Comparison of ENCODE assay signal across 9 mouse cellular contexts in genomic region chr17:34980655-34981054, GRCm38 (mm10). TPM values are rescaled to one million over a fixed set of nuclear protein-coding genes. Genes with fewer than 3 reads are reported as not detected.
A peak's percentile ranks its signal among the peaks of the same experiment; 100 is the strongest.
DNase-seq lines count a peak whose midpoint lies in the region; ATAC-seq and TF ChIP-seq lines count a peak whose summit lies in the region.
"Had no signal": no experiment of that assay in that cellular context is flagged by ENCODE, and none has a peak within 500 bp of the region (broad histone marks: within the 10 kb centered on the region; RNA-seq: fewer than 3 reads in every experiment).

No protein-coding gene starts in this region.

- peaks cover 8% of the 10 kb centered on the region for H3K36me3 ChIP-seq in forebrain, embryonic 15.5 days

- WGBS in forebrain, embryonic 15.5 days, result 15% methylated on average over 2 of the region's 2 CpGs

- intact Hi-C loops in gastrocnemius, adult 2 months (cut with DNase I), result loop anchor here (1.0 to 10.0 kb wide), 2 partner anchors 28 to 46 kb away; partner anchors contain the start of gene Neu1

- no peak for ATAC-seq in forebrain, embryonic 15.5 days (replicated peaks)

- no peak for DNase-seq in gastrocnemius, adult 2 months
- no peak for DNase-seq in gastrocnemius, postnatal 25 days
- DNase-seq in Muller cell, postnatal 12 days (ENCODE audit: inconsistent ontology term), result peak; percentile 72
- peak; percentile 55 to 78 for DNase-seq in kidney, adult 8-10 months
- DNase-seq in lung, postnatal 25 days (ENCODE audit: low spot score), result peak; percentile 72
- DNase-seq in yolk sac, embryonic 10.5 days (ENCODE audit: low spot score), result peak; percentile 72
- no peak for DNase-seq in layer of hippocampus, adult 9-10 months (ENCODE audit: low spot score)

- H3K9me3 ChIP-seq in forebrain, embryonic 15.5 days, result no peaks in the 10 kb centered on the region

- H3K27ac ChIP-seq in gastrocnemius, adult 2 months, result peak overlapping the region; percentile 100
- H3K27ac ChIP-seq in forebrain, embryonic 15.5 days (replicated peaks), result peak overlapping the region; percentile 99; the same call in 1 of the 2 replicates

- peak overlapping the region; percentile 79 for H3K4me2 ChIP-seq in forebrain, embryonic 15.5 days (replicated peaks)

- H3K9ac ChIP-seq in forebrain, embryonic 15.5 days (replicated peaks), result peak overlapping the region; percentile 96

- peak overlapping the region; percentile 95 for H3K4me3 ChIP-seq in gastrocnemius, adult 2 months
- peak overlapping the region; percentile 94 for H3K4me3 ChIP-seq in forebrain, embryonic 15.5 days

- peak; percentile 84 for TF ChIP-seq CTCF in gastrocnemius, adult 2 months (IDR thresholded peaks at IDR 0.05)

- H3K4me1 ChIP-seq in forebrain, embryonic 15.5 days, result peaks cover 24% of the 10 kb centered on the region

- no peaks in the 10 kb centered on the region for H3K27me3 ChIP-seq in forebrain, embryonic 15.5 days

RNA-seq across cellular contexts. Expression of gene Lsm2, which starts 1.0 kb away (rescaled TPM):
- 10 to 100 TPM; 15.2 to 17.0 TPM for total RNA-seq in gastrocnemius, adult 2 months (2021)
- total RNA-seq in gastrocnemius, postnatal 25 days (2021), result 10 to 100 TPM; 15.0 to 15.4 TPM
- polyA plus RNA-seq in forebrain, embryonic 15.5 days (2015; fragmentation: Nextera tagmentation; extraction: Ambion mirVana), result 132 and 149 TPM in 2 replicates

RNA-seq across cellular contexts. Expression of gene Hspa1l, which starts 8.2 kb away (rescaled TPM):
- 10 to 100 TPM; 14.9 to 31.2 TPM for total RNA-seq in gastrocnemius, adult 2 months (2021)
- total RNA-seq in gastrocnemius, postnatal 25 days (2021), result 10 to 100 TPM; 21.5 to 31.8 TPM
- 1.5 TPM in 2 replicates for polyA plus RNA-seq in forebrain, embryonic 15.5 days (2015; fragmentation: Nextera tagmentation; extraction: Ambion mirVana)
- total RNA-seq: neutrophil, adult 5-6 weeks had no signal

RNA-seq across cellular contexts. Expression of gene Hspa1a, which starts 8.7 kb away (rescaled TPM):
- total RNA-seq in gastrocnemius, adult 2 months (2021), result 10 to 100 TPM in 1 of 2 experiments, 1 to 10 TPM in 1; 6.8 to 14.1 TPM
- 1 to 10 TPM; 5.9 to 8.1 TPM for total RNA-seq in gastrocnemius, postnatal 25 days (2021)
- polyA plus RNA-seq in forebrain, embryonic 15.5 days (2015; fragmentation: Nextera tagmentation; extraction: Ambion mirVana), result 3.6 and 3.7 TPM in 2 replicates

RNA-seq across cellular contexts. Expression of gene Gm20481, which starts 10.9 kb away (rescaled TPM):
- not detected for total RNA-seq in gastrocnemius, adult 2 months (2021)
- total RNA-seq in gastrocnemius, postnatal 25 days (2021), result not detected
- not detected in 2 replicates for polyA plus RNA-seq in forebrain, embryonic 15.5 days (2015; fragmentation: Nextera tagmentation; extraction: Ambion mirVana)
- total RNA-seq: neutrophil, adult 5-6 weeks had no signal

RNA-seq across cellular contexts. Expression of gene Vars, which starts 20.1 kb away (rescaled TPM):
- 10 to 100 TPM; 31.0 to 35.2 TPM for total RNA-seq in gastrocnemius, adult 2 months (2021)
- 10 to 100 TPM; 29.4 to 31.2 TPM for total RNA-seq in gastrocnemius, postnatal 25 days (2021)
- polyA plus RNA-seq in forebrain, embryonic 15.5 days (2015; fragmentation: Nextera tagmentation; extraction: Ambion mirVana), result 82.9 and 88.6 TPM in 2 replicates

Comparison
In these comparisons a context has a peak if more than half of its experiments do, and no peak if none do; other contexts are left out.
1. DNase-seq: peak in Muller cell, postnatal 12 days (single experiment), kidney, adult 8-10 months (2 of 2), lung, postnatal 25 days (single experiment) and yolk sac, embryonic 10.5 days (single experiment); none in gastrocnemius, adult 2 months (single experiment), gastrocnemius, postnatal 25 days (single experiment) and layer of hippocampus, adult 9-10 months (single experiment).